Mouse (Mus musculus): ENCODE measurements around the gene Ccdc6.

DNA sequence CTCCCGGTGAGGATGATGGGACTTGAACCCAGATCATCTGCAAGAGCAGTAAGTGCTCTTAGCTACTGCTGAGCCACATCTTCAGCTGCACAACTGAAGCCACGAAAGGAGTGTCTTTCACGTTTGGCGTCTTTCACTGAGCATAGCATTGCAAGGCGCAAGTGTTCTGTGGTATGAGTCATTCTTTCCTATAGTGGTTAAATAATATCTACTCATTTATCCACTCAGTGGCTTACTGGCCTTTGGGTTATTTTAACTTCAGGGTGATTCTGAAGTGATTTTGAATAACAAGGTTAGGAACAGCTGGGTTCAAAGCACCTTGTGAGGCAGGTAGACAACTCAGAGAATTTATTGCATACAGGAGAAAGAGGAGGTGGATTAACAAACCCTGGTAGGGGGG lies 8.1 kb upstream of the Ccdc6 start:
- TF ChIP-seq POLR2A (IDR thresholded peaks at IDR 0.05; ENCODE audit: insufficient read depth, low read length) (no peak), CTCF (IDR thresholded peaks at IDR 0.05; ENCODE audit: low read depth, low read length) (no peak), EP300 (IDR thresholded peaks at IDR 0.05; ENCODE audit: insufficient read depth, low read depth, low read length) (no peak)
